Mouse (Mus musculus) hindbrain, embryonic 14.5 days (tissue): ENCODE results near the gene Olfr447. TPM values are rescaled to one million over a fixed set of nuclear protein-coding genes. Genes with fewer than 3 reads are reported as not detected.

Experiments
- ATAC-seq: fragments of 200-750 bp; cut with Nextera tagmentation; 2 replicates; pipeline ENCODE4 v1.8.0; 2017; ENCODE audit warnings: moderate number of reproducible peaks, mild to moderate bottlenecking, moderate TSS enrichment, moderate library complexity; ENCODE audit not compliant: low FRiP score
- DNase-seq: peaks from one replicate; pipeline ENCODE4 v3.0.0-alpha.2; 2015; ENCODE audit warnings: low spot score
- H3K27ac ChIP-seq: fragments of 300-500 bp; sonication (generic); 2 replicates; pipeline ENCODE4 v1.5.1; 2014; ENCODE audit warnings: mild to moderate bottlenecking, moderate library complexity
- H3K27me3 ChIP-seq: fragments of 300-500 bp; sonication (generic); 2 replicates; pipeline ENCODE4 v1.6.1; 2014; ENCODE audit warnings: mild to moderate bottlenecking, low read length, mixed read lengths; ENCODE audit not compliant: control insufficient read depth, insufficient read depth
- H3K36me3 ChIP-seq: fragments of 300-500 bp; sonication (generic); replicated peaks from 2 replicates; pipeline ENCODE4 v1.6.1; 2014; ENCODE audit not compliant: control insufficient read depth, insufficient read depth
- H3K4me1 ChIP-seq: fragments of 300-500 bp; sonication (generic); replicated peaks from 2 replicates; pipeline ENCODE4 v1.6.1; 2014; ENCODE audit warnings: antibody characterized with exemption, low read length, mixed read lengths; ENCODE audit not compliant: control insufficient read depth, insufficient read depth
- H3K4me2 ChIP-seq: fragments of 300-500 bp; sonication (generic); replicated peaks from 2 replicates; pipeline ENCODE4 v1.6.1; 2014; ENCODE audit warnings: mild to moderate bottlenecking, moderate library complexity
- H3K4me3 ChIP-seq: fragments of 300-500 bp; sonication (generic); replicated peaks from 2 replicates; pipeline ENCODE4 v1.5.1; 2014; ENCODE audit warnings: mild to moderate bottlenecking, low read length
- H3K9ac ChIP-seq: fragments of 300-500 bp; sonication (generic); 2 replicates; pipeline ENCODE4 v1.6.1; 2014
- H3K9me3 ChIP-seq: fragments of 300-500 bp; sonication (generic); 2 replicates; pipeline ENCODE4 v1.6.1; 2016; ENCODE audit warnings: low read length; ENCODE audit not compliant: control insufficient read depth
- WGBS: fragments of 180-500 bp; shearing (Covaris S2); extraction: QIAGEN DNeasy Blood & Tissue Kit; methylation state at CpG from one replicate; pipeline ENCODE4 v1.1.7; 2014; 5-methylcytosine and 5-hydroxymethylcytosine counted together
- polyA plus RNA-seq: library from polyadenylated mRNA; unstranded; fragments of >200 nt; fragmentation: Nextera tagmentation; extraction: Ambion mirVana; gene quantifications from 2 replicates; pipeline ENCODE4 v1.2.1, GENCODE M21; 2014

The Olfr447 gene
- polyA plus RNA-seq, result not detected in 2 replicates

- Histone ChIP-seq H3K36me3 (no peaks in the 10 kb centered on the region), H3K9me3 (no peaks in the 10 kb centered on the region), H3K27ac (no peak within 1 kb of the TSS), H3K4me2 (no peak within 1 kb of the TSS), H3K9ac (no peak within 1 kb of the TSS), H3K4me3 (no peak within 1 kb of the TSS), H3K27me3 (no peaks in the 10 kb centered on the region), H3K4me1 (no peaks in the 10 kb centered on the region)
- DNase-seq (no peak), ATAC-seq (no peak)
Measured at GRCm38 (mm10) chr6:42908578-42908977, at the start of gene Olfr447. Gene Olfr447, plus strand, starts transcription at chr6:42908878.

GRCm38 (mm10) chr6:42860222-42860819, 48.4 kb upstream of the Olfr447 start:
- no peak overlapping the region for H3K4me2 ChIP-seq
- H3K36me3 ChIP-seq, result no peaks in the 10 kb centered on the region
- ATAC-seq, result peak; percentile 70; the same call in 1 of the 2 replicates
- DNase-seq, result peak; percentile 93
- H3K4me1 ChIP-seq, result no peaks in the 10 kb centered on the region
- no peak overlapping the region for H3K27ac ChIP-seq
- WGBS, result 17% methylated on average over 4 of the region's 4 CpGs
- no peak overlapping the region for H3K4me3 ChIP-seq
- no peak overlapping the region for H3K9ac ChIP-seq
- no peaks in the 10 kb centered on the region for H3K9me3 ChIP-seq
- H3K27me3 ChIP-seq, result no peaks in the 10 kb centered on the region

GRCm38 (mm10) chr6:42869695-42870094, 39.0 kb upstream of the Olfr447 start:
- 86% methylated on average over 3 of the region's 3 CpGs for WGBS
- Histone ChIP-seq H3K4me3 (no peak overlapping the region), H3K9ac (no peak overlapping the region), H3K36me3 (no peaks in the 10 kb centered on the region), H3K4me1 (no peaks in the 10 kb centered on the region), H3K4me2 (no peak overlapping the region), H3K27me3 (no peaks in the 10 kb centered on the region), H3K27ac (no peak overlapping the region), H3K9me3 (no peaks in the 10 kb centered on the region)
- DNase-seq, result no peak
- ATAC-seq, result no peak

GRCm38 (mm10) chr6:42876323-42876722, 32.4 kb upstream of the Olfr447 start:
- no peak overlapping the region for H3K9ac ChIP-seq
- H3K9me3 ChIP-seq, result no peaks in the 10 kb centered on the region
- no peak overlapping the region for H3K4me2 ChIP-seq
- H3K4me3 ChIP-seq, result no peak overlapping the region
- H3K27me3 ChIP-seq, result no peaks in the 10 kb centered on the region
- DNase-seq (no peak), ATAC-seq (no peak)
- H3K4me1 ChIP-seq, result no peaks in the 10 kb centered on the region
- no peaks in the 10 kb centered on the region for H3K36me3 ChIP-seq
- no peak overlapping the region for H3K27ac ChIP-seq

- Histone ChIP-seq H3K9ac (no peak within 1 kb of the TSS), H3K9me3 (no peaks in the 10 kb centered on the region), H3K27ac (no peak within 1 kb of the TSS), H3K4me1 (no peaks in the 10 kb centered on the region), H3K4me2 (no peak within 1 kb of the TSS), H3K4me3 (no peak within 1 kb of the TSS), H3K27me3 (no peaks in the 10 kb centered on the region), H3K36me3 (no peaks in the 10 kb centered on the region)
- DNase-seq (no peak), ATAC-seq (no peak)
- 96% methylated on average over 1 of the region's 1 CpGs for WGBS
Measured at GRCm38 (mm10) chr6:42890141-42890540, 18.5 kb upstream of the Olfr447 start, which contains the start of gene Olfr448. Gene Olfr448, plus strand, starts transcription at chr6:42890441.

- no peak overlapping the region for H3K27ac ChIP-seq
- no peaks in the 10 kb centered on the region for H3K9me3 ChIP-seq
- H3K4me3 ChIP-seq, result no peak overlapping the region
- no peak for ATAC-seq
- no peaks in the 10 kb centered on the region for H3K36me3 ChIP-seq
- no peaks in the 10 kb centered on the region for H3K4me1 ChIP-seq
- no peak overlapping the region for H3K9ac ChIP-seq
- H3K4me2 ChIP-seq, result no peak overlapping the region
- WGBS, result 26% methylated on average over 1 of the region's 1 CpGs
- DNase-seq, result no peak
- no peaks in the 10 kb centered on the region for H3K27me3 ChIP-seq
Measured at GRCm38 (mm10) chr6:42900345-42900744, 8.3 kb upstream of the Olfr447 start.

GRCm38 (mm10) chr6:42921077-42921476, 12.4 kb downstream of the Olfr447 start, which contains the start of gene Olfr446:
Gene Olfr446, plus strand, starts transcription at chr6:42921377.
- 74% methylated on average over 2 of the region's 2 CpGs for WGBS
- ATAC-seq, result no peak
- Histone ChIP-seq H3K4me3 (no peak within 1 kb of the TSS), H3K9ac (no peak within 1 kb of the TSS), H3K9me3 (no peaks in the 10 kb centered on the region), H3K4me1 (no peaks in the 10 kb centered on the region), H3K27ac (no peak within 1 kb of the TSS), H3K36me3 (no peaks in the 10 kb centered on the region), H3K4me2 (no peak within 1 kb of the TSS), H3K27me3 (no peaks in the 10 kb centered on the region)
- DNase-seq, result no peak

- no peak within 1 kb of the TSS for H3K4me2 ChIP-seq
- DNase-seq, result no peak
- WGBS, result 82% methylated on average over 1 of the region's 1 CpGs
Measured at GRCm38 (mm10) chr6:42948767-42949166, 40.1 kb downstream of the Olfr447 start, which contains the start of gene Olfr444. Gene Olfr444, plus strand, starts transcription at chr6:42949067.

More at GRCm38 (mm10) chr6:42948767-42949166, 40.1 kb downstream of the Olfr447 start, which contains the start of gene Olfr444:
- no peak within 1 kb of the TSS for H3K9ac ChIP-seq
- no peaks in the 10 kb centered on the region for H3K36me3 ChIP-seq
- H3K4me3 ChIP-seq, result no peak within 1 kb of the TSS
- H3K9me3 ChIP-seq, result no peaks in the 10 kb centered on the region; the same call in 1 of the 2 replicates
- no peak within 1 kb of the TSS for H3K27ac ChIP-seq
- ATAC-seq, result no peak
- no peaks in the 10 kb centered on the region for H3K27me3 ChIP-seq
- no peaks in the 10 kb centered on the region for H3K4me1 ChIP-seq
